Mouse (Mus musculus): ENCODE measurements around the gene Ncbp2.

GRCm38 (mm10) chr16:32002509-32003477 lies 54.5 kb downstream of the Ncbp2 start, which contains the start of gene Senp5:
- peak; percentile 70; the same call in 1 of the 2 replicates for TF ChIP-seq POLR2A (IDR thresholded peaks at IDR 0.05; ENCODE audit: extremely low read depth, insufficient read depth, low read length)
- no peak; the same call in none of the 2 replicates for TF ChIP-seq CTCF (IDR thresholded peaks at IDR 0.05; ENCODE audit: low read depth, low read length)

Measured in liver, adult 2 months (tissue).